Comparison of ENCODE assay signal across 9 mouse cellular contexts in the genomic region with DNA sequence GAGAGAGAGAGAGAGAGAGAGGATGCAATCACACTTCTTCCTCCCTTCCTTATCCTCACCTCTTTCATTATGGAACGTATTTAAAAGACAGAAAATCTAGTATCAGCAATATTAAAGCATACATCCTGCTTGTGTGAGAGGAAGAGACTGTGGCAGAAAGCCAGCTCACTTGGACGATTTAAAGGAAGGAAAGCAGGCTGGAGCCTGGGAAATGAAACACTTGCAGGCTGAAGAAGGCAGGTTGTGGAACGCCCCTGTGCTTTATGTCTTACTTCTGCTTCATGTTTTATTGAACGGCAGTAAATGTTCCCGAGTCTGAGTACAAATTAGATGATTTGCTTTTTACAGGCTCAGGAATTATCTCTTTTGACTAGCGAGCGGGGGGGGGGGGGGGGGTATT. TPM values are rescaled to one million over a fixed set of nuclear protein-coding genes. Genes with fewer than 3 reads are reported as not detected.
A peak's percentile ranks its signal among the peaks of the same experiment; 100 is the strongest.
DNase-seq lines count a peak whose midpoint lies in the region; ATAC-seq lines count a peak whose summit lies in the region.
"Had no signal": no experiment of that assay in that cellular context is flagged by ENCODE, and none has a peak within 500 bp of the region (broad histone marks: within the 10 kb centered on the region; RNA-seq: fewer than 3 reads in every experiment).

No protein-coding gene starts in this region.

- H3K4me2 ChIP-seq in hindbrain, embryonic 14.5 days (replicated peaks), result 0 out of 2 replicates have a peak overlapping the region, but pooled peaks have one; percentile 6
- no peak overlapping the region for H3K4me2 ChIP-seq in hindbrain, embryonic 11.5 days (replicated peaks; ENCODE audit: low read depth, low read length)

- H3K9me3 ChIP-seq in hindbrain, embryonic 14.5 days (ENCODE audit: control insufficient read depth, low read length), result no peaks in the 10 kb centered on the region
- no peaks in the 10 kb centered on the region for H3K9me3 ChIP-seq in hindbrain, embryonic 11.5 days (ENCODE audit: control insufficient read depth, low read length)

- WGBS in hindbrain, embryonic 14.5 days, result 44% methylated on average over 7 of the region's 7 CpGs
- WGBS in hindbrain, embryonic 11.5 days, result 67% methylated on average over 7 of the region's 7 CpGs

- H3K27ac ChIP-seq in hindbrain, embryonic 14.5 days, result no peak overlapping the region
- no peak overlapping the region for H3K27ac ChIP-seq in hindbrain, embryonic 11.5 days (ENCODE audit: low read depth, low read length)

- no peaks in the 10 kb centered on the region for H3K27me3 ChIP-seq in hindbrain, embryonic 14.5 days (ENCODE audit: control insufficient read depth, insufficient read depth, low read length)
- no peaks in the 10 kb centered on the region for H3K27me3 ChIP-seq in hindbrain, embryonic 11.5 days (ENCODE audit: control insufficient read depth, insufficient read depth, low read length)
- H3K27me3 ChIP-seq: Patski had no signal

- no peak for ATAC-seq in hindbrain, embryonic 14.5 days (ENCODE audit: low FRiP score)
- ATAC-seq in hindbrain, embryonic 11.5 days (ENCODE audit: low FRiP score), result no peak
- ATAC-seq: Patski had no signal

- no peak overlapping the region for H3K4me3 ChIP-seq in hindbrain, embryonic 14.5 days (replicated peaks; ENCODE audit: low read length)
- H3K4me3 ChIP-seq in hindbrain, embryonic 11.5 days (ENCODE audit: low read depth, low read length), result no peak overlapping the region

- H3K36me3 ChIP-seq in hindbrain, embryonic 14.5 days (replicated peaks; ENCODE audit: control insufficient read depth, insufficient read depth), result no peaks in the 10 kb centered on the region
- no peaks in the 10 kb centered on the region for H3K36me3 ChIP-seq in hindbrain, embryonic 11.5 days (ENCODE audit: control insufficient read depth, insufficient read depth, low read length)

- intact Hi-C loops in left cerebral cortex, postnatal 25 days (cut with DNase I), result no loop called here

- 0 out of 2 replicates have a peak, but pooled peaks cover 3% of the 10 kb centered on the region for H3K4me1 ChIP-seq in hindbrain, embryonic 14.5 days (replicated peaks; ENCODE audit: control insufficient read depth, insufficient read depth, low read length)
- no peaks in the 10 kb centered on the region for H3K4me1 ChIP-seq in hindbrain, embryonic 11.5 days (replicated peaks; ENCODE audit: control insufficient read depth, insufficient read depth, low read length)

- H3K9ac ChIP-seq in hindbrain, embryonic 14.5 days, result no peak overlapping the region
- H3K9ac ChIP-seq in hindbrain, embryonic 11.5 days (ENCODE audit: low read depth, low read length), result no peak overlapping the region

- peak; percentile 33 for DNase-seq in hindbrain, embryonic 14.5 days (ENCODE audit: low spot score)
- no peak for DNase-seq in hindbrain, embryonic 11.5 days (ENCODE audit: low spot score)
- peak; percentile 28 for DNase-seq in brain, embryonic 18.5 days (ENCODE audit: low read depth, low spot score)
- DNase-seq in heart, postnatal 4 days, result peak; percentile 48
- peak; percentile 23 to 65 for DNase-seq in left cerebral cortex, postnatal 25 days (ENCODE audit: low spot score in 2 of 2)
- peak; percentile 58 for DNase-seq in telencephalon, adult 2 months (ENCODE audit: low read depth, low spot score)
- no peak for DNase-seq in adipocyte (ENCODE audit: low spot score)
- DNase-seq in testis, postnatal 10 days (ENCODE audit: low spot score), result no peak

RNA-seq across cellular contexts. Expression of gene Atp6v1g3, which starts 29.1 kb away (rescaled TPM):
- polyA plus RNA-seq in hindbrain, embryonic 14.5 days (2014; fragmentation: Nextera tagmentation; extraction: Ambion mirVana), result not detected in 2 replicates
- polyA plus RNA-seq in hindbrain, embryonic 11.5 days (2014; fragmentation: Nextera tagmentation; extraction: Ambion mirVana), result 0.10 TPM in 1 of 2 replicates, not detected in the other
- not detected for total RNA-seq in heart, postnatal 4 days (2021)
- not detected for total RNA-seq in left cerebral cortex, postnatal 25 days (2021)
- polyA plus RNA-seq: Patski had no signal

Comparison
In these comparisons a context has a peak if more than half of its experiments do, and no peak if none do; other contexts are left out.
1. DNase-seq: peak in hindbrain, embryonic 14.5 days (single experiment), brain, embryonic 18.5 days (single experiment), heart, postnatal 4 days (single experiment), left cerebral cortex, postnatal 25 days (2 of 2) and telencephalon, adult 2 months (single experiment); none in hindbrain, embryonic 11.5 days (single experiment), adipocyte (single experiment) and testis, postnatal 10 days (single experiment).